Mouse (Mus musculus): ENCODE results near the gene Tfec. TPM values are rescaled to one million over a fixed set of nuclear protein-coding genes. Genes with fewer than 3 reads are reported as not detected.

The Tfec gene
- polyA plus RNA-seq, 1 experiment from 2014 or later: 7.2 TPM

- Histone ChIP-seq H3K9ac (ENCODE audit: low read depth, low read length) (no peak overlapping the region), H3K4me1 (replicated peaks; ENCODE audit: insufficient read depth, low read length) (no peaks in the 10 kb centered on the region), H3K4me2 (ENCODE audit: low read length) (no peak overlapping the region), H3K9me3 (replicated peaks; ENCODE audit: low read length) (no peaks in the 10 kb centered on the region), H3K27ac (no peak overlapping the region), H3K4me3 (replicated peaks; ENCODE audit: low read depth, low read length) (no peak overlapping the region), H3K27me3 (ENCODE audit: insufficient read depth, low read length) (no peaks in the 10 kb centered on the region), H3K36me3 (ENCODE audit: insufficient read depth, low read length) (no peaks in the 10 kb centered on the region)
- no peak for ATAC-seq (replicated peaks; ENCODE audit: low FRiP score, low read depth)
- DNase-seq (ENCODE audit: low spot score): no peak
- 50% methylated on average over 5 of the region's 5 CpGs for WGBS
- no peak for TF ChIP-seq CTCF (IDR thresholded peaks at IDR 0.05; ENCODE audit: low read depth)
Observed at GRCm38 (mm10) chr6:16891819-16892218, 6.4 kb downstream of the Tfec start.

- Histone ChIP-seq H3K4me1 (replicated peaks; ENCODE audit: insufficient read depth, low read length) (no peaks in the 10 kb centered on the region), H3K4me2 (ENCODE audit: low read length) (no peak overlapping the region), H3K27ac (no peak overlapping the region), H3K36me3 (ENCODE audit: insufficient read depth, low read length) (no peaks in the 10 kb centered on the region), H3K4me3 (replicated peaks; ENCODE audit: low read depth, low read length) (no peak overlapping the region), H3K9ac (ENCODE audit: low read depth, low read length) (no peak overlapping the region), H3K9me3 (replicated peaks; ENCODE audit: low read length) (no peaks in the 10 kb centered on the region), H3K27me3 (ENCODE audit: insufficient read depth, low read length) (no peaks in the 10 kb centered on the region)
- no peak for DNase-seq (ENCODE audit: low spot score)
- no peak for TF ChIP-seq CTCF (IDR thresholded peaks at IDR 0.05; ENCODE audit: low read depth)
- no peak for ATAC-seq (replicated peaks; ENCODE audit: low FRiP score, low read depth)
- WGBS: 48% methylated on average over 5 of the region's 5 CpGs
Observed at GRCm38 (mm10) chr6:16883537-16884307, 14.5 kb downstream of the Tfec start.

- Histone ChIP-seq H3K27ac (no peak overlapping the region), H3K4me1 (replicated peaks; ENCODE audit: insufficient read depth, low read length) (no peaks in the 10 kb centered on the region), H3K36me3 (ENCODE audit: insufficient read depth, low read length) (no peaks in the 10 kb centered on the region), H3K4me3 (replicated peaks; ENCODE audit: low read depth, low read length) (no peak overlapping the region), H3K27me3 (ENCODE audit: insufficient read depth, low read length) (no peaks in the 10 kb centered on the region), H3K9ac (ENCODE audit: low read depth, low read length) (no peak overlapping the region), H3K4me2 (ENCODE audit: low read length) (no peak overlapping the region), H3K9me3 (replicated peaks; ENCODE audit: low read length) (no peaks in the 10 kb centered on the region)
- ATAC-seq (replicated peaks; ENCODE audit: low FRiP score, low read depth) (no peak), DNase-seq (ENCODE audit: low spot score) (no peak)
- 86% methylated on average over 2 of the region's 2 CpGs for WGBS
- TF ChIP-seq CTCF (IDR thresholded peaks at IDR 0.05; ENCODE audit: low read depth): no peak
Observed at GRCm38 (mm10) chr6:16874021-16874542, 24.2 kb downstream of the Tfec start.

- H3K4me1 ChIP-seq (replicated peaks; ENCODE audit: insufficient read depth, low read length): no peaks in the 10 kb centered on the region
- H3K9ac ChIP-seq (ENCODE audit: low read depth, low read length): no peak overlapping the region
- ATAC-seq (replicated peaks; ENCODE audit: low FRiP score, low read depth): no peak
- TF ChIP-seq CTCF (IDR thresholded peaks at IDR 0.05; ENCODE audit: low read depth): no peak
- no peaks in the 10 kb centered on the region for H3K36me3 ChIP-seq (ENCODE audit: insufficient read depth, low read length)
- no peaks in the 10 kb centered on the region for H3K27me3 ChIP-seq (ENCODE audit: insufficient read depth, low read length)
- WGBS: 55% methylated on average over 2 of the region's 2 CpGs
- DNase-seq (ENCODE audit: low spot score): no peak
- no peak overlapping the region for H3K27ac ChIP-seq
- no peak overlapping the region for H3K4me2 ChIP-seq (ENCODE audit: low read length)
- no peaks in the 10 kb centered on the region for H3K9me3 ChIP-seq (replicated peaks; ENCODE audit: low read length)
- no peak overlapping the region for H3K4me3 ChIP-seq (replicated peaks; ENCODE audit: low read depth, low read length)
Observed at GRCm38 (mm10) chr6:16870067-16870466, 28.2 kb downstream of the Tfec start.

- ATAC-seq (replicated peaks; ENCODE audit: low FRiP score, low read depth) (no peak), DNase-seq (ENCODE audit: low spot score) (no peak)
- H3K4me1 ChIP-seq (replicated peaks; ENCODE audit: insufficient read depth, low read length): no peaks in the 10 kb centered on the region
- no peak overlapping the region for H3K27ac ChIP-seq
- no peak overlapping the region for H3K4me3 ChIP-seq (replicated peaks; ENCODE audit: low read depth, low read length)
- TF ChIP-seq CTCF (IDR thresholded peaks at IDR 0.05; ENCODE audit: low read depth): no peak
- H3K36me3 ChIP-seq (ENCODE audit: insufficient read depth, low read length): no peaks in the 10 kb centered on the region
- H3K9ac ChIP-seq (ENCODE audit: low read depth, low read length): no peak overlapping the region
- H3K4me2 ChIP-seq (ENCODE audit: low read length): no peak overlapping the region
- H3K27me3 ChIP-seq (ENCODE audit: insufficient read depth, low read length): no peaks in the 10 kb centered on the region
- no peaks in the 10 kb centered on the region for H3K9me3 ChIP-seq (replicated peaks; ENCODE audit: low read length)
- WGBS: 66% methylated on average over 2 of the region's 2 CpGs
Observed at GRCm38 (mm10) chr6:16868314-16868713, 29.9 kb downstream of the Tfec start.

GRCm38 (mm10) chr6:16862753-16863508 is 35.3 kb downstream of the Tfec start:
- no peak overlapping the region for H3K9ac ChIP-seq (ENCODE audit: low read depth, low read length)
- H3K27me3 ChIP-seq (ENCODE audit: insufficient read depth, low read length): no peaks in the 10 kb centered on the region
- H3K4me2 ChIP-seq (ENCODE audit: low read length): no peak overlapping the region
- DNase-seq (ENCODE audit: low spot score): no peak
- no peaks in the 10 kb centered on the region for H3K9me3 ChIP-seq (replicated peaks; ENCODE audit: low read length)
- H3K27ac ChIP-seq: no peak overlapping the region
- WGBS: 95% methylated on average over 6 of the region's 6 CpGs
- no peak overlapping the region for H3K4me3 ChIP-seq (replicated peaks; ENCODE audit: low read depth, low read length)
- H3K36me3 ChIP-seq (ENCODE audit: insufficient read depth, low read length): no peaks in the 10 kb centered on the region
- no peaks in the 10 kb centered on the region for H3K4me1 ChIP-seq (replicated peaks; ENCODE audit: insufficient read depth, low read length)
- TF ChIP-seq CTCF (IDR thresholded peaks at IDR 0.05; ENCODE audit: low read depth): no peak
- ATAC-seq (replicated peaks; ENCODE audit: low FRiP score, low read depth): no peak
